8 mouse cellular contexts compared by ENCODE assay signal in genomic region chr13:45963497-45964330, GRCm38 (mm10). TPM values are rescaled to one million over a fixed set of nuclear protein-coding genes. Genes with fewer than 3 reads are reported as not detected.
DNase-seq lines count a peak whose midpoint lies in the region; ATAC-seq and TF ChIP-seq lines count a peak whose summit lies in the region.

No protein-coding gene starts in this region.

- H3K27me3 ChIP-seq in embryonic facial prominence, embryonic 14.5 days (replicated peaks; ENCODE audit: control insufficient read depth, insufficient read depth, low read length) = no peaks in the 10 kb centered on the region
- no peaks in the 10 kb centered on the region for H3K27me3 ChIP-seq in heart, embryonic 11.5 days (ENCODE audit: control insufficient read depth, insufficient read depth, low read length)
- no peaks in the 10 kb centered on the region for H3K27me3 ChIP-seq in kidney, embryonic 16.5 days (ENCODE audit: insufficient read depth, low read length)
- no peaks in the 10 kb centered on the region for H3K27me3 ChIP-seq in liver, embryonic 14.5 days (ENCODE audit: control insufficient read depth, insufficient read depth, low read length)
- no peaks in the 10 kb centered on the region for H3K27me3 ChIP-seq in stomach, embryonic 14.5 days (ENCODE audit: control insufficient read depth, insufficient read depth, low read length)

- H3K4me1 ChIP-seq in embryonic facial prominence, embryonic 14.5 days (ENCODE audit: control insufficient read depth, insufficient read depth, low read length) = peaks cover 31% of the 10 kb centered on the region
- H3K4me1 ChIP-seq in heart, embryonic 11.5 days (ENCODE audit: control insufficient read depth, insufficient read depth, low read length) = peaks cover 19% of the 10 kb centered on the region
- H3K4me1 ChIP-seq in kidney, embryonic 16.5 days (ENCODE audit: insufficient read depth, low read length) = peaks cover 53% of the 10 kb centered on the region
- H3K4me1 ChIP-seq in liver, embryonic 14.5 days (replicated peaks; ENCODE audit: control insufficient read depth in 2 of 2, insufficient read depth in 2 of 2, low read length in 1 of 2) = peaks cover 0 to 10% of the 10 kb centered on the region in 2 experiments; a peak in 2 of 4 replicates
- peaks cover 20% of the 10 kb centered on the region; the same call in 1 of the 2 replicates for H3K4me1 ChIP-seq in stomach, embryonic 14.5 days (ENCODE audit: control insufficient read depth, insufficient read depth, low read length)

- peak; percentile 75 for DNase-seq in 416B (ENCODE audit: low read depth)
- peak; percentile 67 to 74 for DNase-seq in adrenal gland, postnatal 4 days (ENCODE audit: low spot score in 2 of 2)
- DNase-seq in embryonic facial prominence, embryonic 14.5 days (ENCODE audit: low spot score) = peak; percentile 78
- DNase-seq in liver, embryonic 14.5 days (ENCODE audit: low read depth in 3 of 3, low spot score in 3 of 3) = peak in 1 of 3 experiments; percentile 35
- DNase-seq in neural tube, embryonic 10.5 days (ENCODE audit: extremely low spot score, low spot score) = peak; percentile 80

- TF ChIP-seq EP300 in liver, embryonic 14.5 days (IDR thresholded peaks at IDR 0.05; ENCODE audit: low read depth) = no peak

- H3K9me3 ChIP-seq in embryonic facial prominence, embryonic 14.5 days (ENCODE audit: control insufficient read depth, low read length) = no peaks in the 10 kb centered on the region
- no peaks in the 10 kb centered on the region for H3K9me3 ChIP-seq in heart, embryonic 11.5 days (replicated peaks; ENCODE audit: control insufficient read depth, low read length)
- H3K9me3 ChIP-seq in kidney, embryonic 16.5 days (ENCODE audit: low read length) = no peaks in the 10 kb centered on the region
- H3K9me3 ChIP-seq in liver, embryonic 14.5 days (ENCODE audit: control insufficient read depth, low read length) = no peaks in the 10 kb centered on the region
- H3K9me3 ChIP-seq in stomach, embryonic 14.5 days (ENCODE audit: control insufficient read depth, low read depth, low read length) = no peaks in the 10 kb centered on the region

- no peak for TF ChIP-seq CTCF in liver, embryonic 14.5 days (IDR thresholded peaks at IDR 0.05; ENCODE audit: low read depth)

- under 1% methylated on average over 19 of the region's 95 CpGs for WGBS in embryonic facial prominence, embryonic 14.5 days
- 0% methylated on average over 68 of the region's 95 CpGs for WGBS in heart, embryonic 11.5 days (ENCODE audit: insufficient replicate concordance)
- under 1% methylated on average over 63 of the region's 95 CpGs for WGBS in kidney, embryonic 16.5 days
- under 1% methylated on average over 78 of the region's 95 CpGs for WGBS in liver, embryonic 14.5 days (ENCODE audit: insufficient replicate concordance)
- under 1% methylated on average over 92 of the region's 95 CpGs for WGBS in stomach, embryonic 14.5 days

- no peaks in the 10 kb centered on the region for H3K36me3 ChIP-seq in embryonic facial prominence, embryonic 14.5 days (ENCODE audit: control insufficient read depth, insufficient read depth, low read length)
- no peaks in the 10 kb centered on the region for H3K36me3 ChIP-seq in heart, embryonic 11.5 days (ENCODE audit: control insufficient read depth, insufficient read depth, low read length)
- no peaks in the 10 kb centered on the region for H3K36me3 ChIP-seq in kidney, embryonic 16.5 days (ENCODE audit: insufficient read depth, low read length)
- no peaks in the 10 kb centered on the region for H3K36me3 ChIP-seq in liver, embryonic 14.5 days (replicated peaks; ENCODE audit: control insufficient read depth, insufficient read depth, low read depth)
- no peaks in the 10 kb centered on the region for H3K36me3 ChIP-seq in stomach, embryonic 14.5 days (ENCODE audit: control insufficient read depth, insufficient read depth, low read length)

- peak overlapping the region; percentile 94 for H3K4me2 ChIP-seq in embryonic facial prominence, embryonic 14.5 days (ENCODE audit: low read depth, low read length)
- peak overlapping the region; percentile 95 for H3K4me2 ChIP-seq in heart, embryonic 11.5 days
- H3K4me2 ChIP-seq in kidney, embryonic 16.5 days (replicated peaks; ENCODE audit: low read depth, low read length) = peak overlapping the region; percentile 88
- H3K4me2 ChIP-seq in liver, embryonic 14.5 days (ENCODE audit: low read depth) = peak overlapping the region; percentile 97
- H3K4me2 ChIP-seq in stomach, embryonic 14.5 days (replicated peaks; ENCODE audit: low read depth, low read length) = peak overlapping the region; percentile 88

- peak overlapping the region; percentile 90 for H3K4me3 ChIP-seq in embryonic facial prominence, embryonic 14.5 days (ENCODE audit: low read depth, low read length)
- H3K4me3 ChIP-seq in heart, embryonic 11.5 days (ENCODE audit: low read depth, low read length) = peak overlapping the region; percentile 93
- H3K4me3 ChIP-seq in kidney, embryonic 16.5 days (ENCODE audit: low read length) = peak overlapping the region; percentile 92
- H3K4me3 ChIP-seq in liver, embryonic 14.5 days (ENCODE audit: insufficient read depth in 1 of 2, low read depth in 2 of 2, low read length in 2 of 2) = peak overlapping the region; percentile 69 to 80
- peak overlapping the region; percentile 93 for H3K4me3 ChIP-seq in stomach, embryonic 14.5 days (ENCODE audit: low read depth, low read length)

- peak overlapping the region; percentile 92 for H3K27ac ChIP-seq in embryonic facial prominence, embryonic 14.5 days (replicated peaks; ENCODE audit: low read depth, low read length)
- peak overlapping the region; percentile 97 for H3K27ac ChIP-seq in heart, embryonic 11.5 days (ENCODE audit: low read depth, low read length)
- H3K27ac ChIP-seq in kidney, embryonic 16.5 days (ENCODE audit: low read length) = peak overlapping the region; percentile 96
- H3K27ac ChIP-seq in liver, embryonic 14.5 days = peak overlapping the region; percentile 34
- H3K27ac ChIP-seq in stomach, embryonic 14.5 days (ENCODE audit: low read length) = peak overlapping the region; percentile 95

- peak overlapping the region; percentile 94 for H3K9ac ChIP-seq in embryonic facial prominence, embryonic 14.5 days (ENCODE audit: low read depth, low read length)
- peak overlapping the region; percentile 97 for H3K9ac ChIP-seq in heart, embryonic 11.5 days (ENCODE audit: low read depth, low read length)
- H3K9ac ChIP-seq in kidney, embryonic 16.5 days (replicated peaks; ENCODE audit: low read length) = peak overlapping the region; percentile 97
- H3K9ac ChIP-seq in liver, embryonic 14.5 days (replicated peaks) = peak overlapping the region; percentile 76
- H3K9ac ChIP-seq in stomach, embryonic 14.5 days (replicated peaks; ENCODE audit: low read depth, low read length) = peak overlapping the region; percentile 95

- ATAC-seq in embryonic facial prominence, embryonic 14.5 days (ENCODE audit: low read depth) = peak; percentile 62
- ATAC-seq in heart, embryonic 11.5 days (replicated peaks; ENCODE audit: insufficient number of reproducible peaks, low FRiP score, low TSS enrichment) = peak; percentile 64
- ATAC-seq in kidney, embryonic 16.5 days (ENCODE audit: low FRiP score, low TSS enrichment) = peak; percentile 56
- peak; percentile 49 for ATAC-seq in liver, embryonic 14.5 days (ENCODE audit: insufficient read depth)
- peak; percentile 54 for ATAC-seq in stomach, embryonic 14.5 days (ENCODE audit: insufficient number of reproducible peaks, insufficient read depth, low FRiP score, low read depth)

RNA-seq across cellular contexts. Expression of gene Atxn1, which starts 1.1 kb away (rescaled TPM):
- 10 to 100 TPM; 47.6 to 49.1 TPM for total RNA-seq in adrenal gland, postnatal 4 days (2021)
- 3.6 and 3.8 TPM in 2 replicates for polyA plus RNA-seq in embryonic facial prominence, embryonic 14.5 days (2014; fragmentation: Nextera tagmentation; extraction: Ambion mirVana)
- 3.4 and 6.4 TPM in 2 replicates for polyA plus RNA-seq in heart, embryonic 11.5 days (2014; fragmentation: Nextera tagmentation; extraction: Ambion mirVana)
- 5.9 and 7.6 TPM in 2 replicates for polyA plus RNA-seq in kidney, embryonic 16.5 days (2015; fragmentation: Nextera tagmentation; extraction: Ambion mirVana)
- 0.81 and 1.0 TPM in 2 replicates for polyA plus RNA-seq in liver, embryonic 14.5 days (2012; rRNA removed)
- polyA plus RNA-seq in liver, embryonic 14.5 days (2014; fragmentation: Nextera tagmentation; extraction: Ambion mirVana) = 1.1 and 1.2 TPM in 2 replicates
- polyA plus RNA-seq in stomach, embryonic 14.5 days (2014; fragmentation: Nextera tagmentation; extraction: Ambion mirVana) = 6.5 and 11.2 TPM in 2 replicates

Comparison
In these comparisons a context has a peak if more than half of its experiments do, and no peak if none do; other contexts are left out.
1. H3K27ac ChIP-seq: peak in every context shown above with its lines; median percentile 97 in heart, embryonic 11.5 days; 96 in kidney, embryonic 16.5 days; 95 in stomach, embryonic 14.5 days; 92 in embryonic facial prominence, embryonic 14.5 days; 34 in liver, embryonic 14.5 days.